Mouse (Mus musculus) mouse trophoblast stem cell (cell line): ENCODE measurements around the gene Gm10377.
"Not testable (repeated sequence)": the region's sequence is repeated elsewhere in the genome, so short reads cannot be mapped to it uniquely, and the experiment has no call there.

Experiments
- in situ Hi-C, 2 experiments: fragments of 300-500 bp; cut with MseI, MboI; formaldehyde crosslinking; loops; 2 replicates in 1 of 2; 3 replicates in 1 of 2; pipeline ENCODE4 v1.15.1; 2025

The Gm10377 gene

GRCm38 (mm10) chr14:42797887-42798286 is at the start of gene Gm10377:
TSS of gene Gm10377 (minus strand) at chr14:42797987.
- in situ Hi-C loops, result not testable (repeated sequence)

- in situ Hi-C loops, result not testable (repeated sequence)
Measured at GRCm38 (mm10) chr14:42768721-42769120, 29.1 kb downstream of the Gm10377 start, which contains the start of gene Gm3015. TSS of gene Gm3015 (minus strand) at chr14:42768821.
